Mouse (Mus musculus): ENCODE results near the gene Bud31. TPM values are rescaled to one million over a fixed set of nuclear protein-coding genes. Genes with fewer than 3 reads are reported as not detected.
"Not testable (repeated sequence)": the region's sequence is repeated elsewhere in the genome, so short reads cannot be mapped to it uniquely, and the experiment has no call there.

The Bud31 gene
- polyA plus RNA-seq, 1 experiment from 2014 or later = 186 TPM

GRCm38 (mm10) chr5:145119385-145119784, 20.8 kb upstream of the Bud31 start:
- Histone ChIP-seq H3K4me2 (ENCODE audit: low read length) (no peak overlapping the region), H3K9me3 (replicated peaks; ENCODE audit: low read length) (no peaks in the 10 kb centered on the region), H3K36me3 (ENCODE audit: insufficient read depth, low read length) (peaks cover 13% of the 10 kb centered on the region), H3K27ac (no peak overlapping the region), H3K27me3 (ENCODE audit: insufficient read depth, low read length) (no peaks in the 10 kb centered on the region), H3K4me3 (replicated peaks; ENCODE audit: low read depth, low read length) (no peak overlapping the region), H3K4me1 (replicated peaks; ENCODE audit: insufficient read depth, low read length) (peaks cover 7% of the 10 kb centered on the region), H3K9ac (ENCODE audit: low read depth, low read length) (no peak overlapping the region)
- 98% methylated on average over 2 of the region's 2 CpGs for WGBS
- no peak for DNase-seq (ENCODE audit: low spot score)
- no peak for ATAC-seq (replicated peaks; ENCODE audit: low FRiP score, low read depth)
- peak; percentile 48; the same call in 1 of the 2 replicates for TF ChIP-seq CTCF (IDR thresholded peaks at IDR 0.05; ENCODE audit: low read depth)

- WGBS = 30% methylated on average over 7 of the region's 7 CpGs
- H3K4me2 ChIP-seq (ENCODE audit: low read length) = no peak overlapping the region
- ATAC-seq (replicated peaks; ENCODE audit: low FRiP score, low read depth) = no peak
These were observed 19.2 kb upstream of the Bud31 start for GRCm38 (mm10) chr5:145120921-145121320.

GRCm38 (mm10) chr5:145123396-145123795, 16.8 kb upstream of the Bud31 start:
- WGBS = 91% methylated on average over 19 of the region's 19 CpGs

More at GRCm38 (mm10) chr5:145120921-145121320, 19.2 kb upstream of the Bud31 start:
- Histone ChIP-seq H3K27ac (no peak overlapping the region), H3K4me1 (replicated peaks; ENCODE audit: insufficient read depth, low read length) (peaks cover 7% of the 10 kb centered on the region), H3K9me3 (replicated peaks; ENCODE audit: low read length) (no peaks in the 10 kb centered on the region), H3K36me3 (ENCODE audit: insufficient read depth, low read length) (peaks cover 26% of the 10 kb centered on the region), H3K4me3 (replicated peaks; ENCODE audit: low read depth, low read length) (no peak overlapping the region), H3K9ac (ENCODE audit: low read depth, low read length) (no peak overlapping the region), H3K27me3 (ENCODE audit: insufficient read depth, low read length) (no peaks in the 10 kb centered on the region)
- no peak for TF ChIP-seq CTCF (IDR thresholded peaks at IDR 0.05; ENCODE audit: low read depth)
- peak; percentile 16 for DNase-seq (ENCODE audit: low spot score)

GRCm38 (mm10) chr5:145126580-145126979, 13.6 kb upstream of the Bud31 start:
- DNase-seq (ENCODE audit: low spot score) (no peak), ATAC-seq (replicated peaks; ENCODE audit: low FRiP score, low read depth) (no peak)
- Histone ChIP-seq H3K4me3 (replicated peaks; ENCODE audit: low read depth, low read length) (no peak overlapping the region), H3K4me1 (replicated peaks; ENCODE audit: insufficient read depth, low read length) (no peaks in the 10 kb centered on the region), H3K27ac (no peak overlapping the region), H3K27me3 (ENCODE audit: insufficient read depth, low read length) (no peaks in the 10 kb centered on the region), H3K36me3 (ENCODE audit: insufficient read depth, low read length) (peaks cover 70% of the 10 kb centered on the region), H3K9ac (ENCODE audit: low read depth, low read length) (no peak overlapping the region), H3K9me3 (replicated peaks; ENCODE audit: low read length) (no peaks in the 10 kb centered on the region), H3K4me2 (ENCODE audit: low read length) (no peak overlapping the region)
- WGBS = 91% methylated on average over 9 of the region's 9 CpGs
- TF ChIP-seq CTCF (IDR thresholded peaks at IDR 0.05; ENCODE audit: low read depth) = no peak

More at GRCm38 (mm10) chr5:145123396-145123795, 16.8 kb upstream of the Bud31 start:
- H3K4me1 ChIP-seq (replicated peaks; ENCODE audit: insufficient read depth, low read length) = peaks cover 7% of the 10 kb centered on the region
- H3K36me3 ChIP-seq (ENCODE audit: insufficient read depth, low read length) = peaks cover 44% of the 10 kb centered on the region
- no peak overlapping the region for H3K4me3 ChIP-seq (replicated peaks; ENCODE audit: low read depth, low read length)
- H3K27me3 ChIP-seq (ENCODE audit: insufficient read depth, low read length) = no peaks in the 10 kb centered on the region
- ATAC-seq (replicated peaks; ENCODE audit: low FRiP score, low read depth) = no peak
- TF ChIP-seq CTCF (IDR thresholded peaks at IDR 0.05; ENCODE audit: low read depth) = no peak
- DNase-seq (ENCODE audit: low spot score) = no peak
- no peak overlapping the region for H3K4me2 ChIP-seq (ENCODE audit: low read length)
- no peak overlapping the region for H3K27ac ChIP-seq
- H3K9ac ChIP-seq (ENCODE audit: low read depth, low read length) = no peak overlapping the region
- H3K9me3 ChIP-seq (replicated peaks; ENCODE audit: low read length) = no peaks in the 10 kb centered on the region

GRCm38 (mm10) chr5:145129124-145129523, 11.0 kb upstream of the Bud31 start:
- peaks cover 83% of the 10 kb centered on the region for H3K36me3 ChIP-seq (ENCODE audit: insufficient read depth, low read length)
- H3K9me3 ChIP-seq (replicated peaks; ENCODE audit: low read length) = no peaks in the 10 kb centered on the region
- H3K4me1 ChIP-seq (replicated peaks; ENCODE audit: insufficient read depth, low read length) = no peaks in the 10 kb centered on the region
- H3K9ac ChIP-seq (ENCODE audit: low read depth, low read length) = no peak overlapping the region
- DNase-seq (ENCODE audit: low spot score) = no peak
- no peak overlapping the region for H3K4me3 ChIP-seq (replicated peaks; ENCODE audit: low read depth, low read length)
- no peaks in the 10 kb centered on the region for H3K27me3 ChIP-seq (ENCODE audit: insufficient read depth, low read length)
- H3K27ac ChIP-seq = no peak overlapping the region
- H3K4me2 ChIP-seq (ENCODE audit: low read length) = no peak overlapping the region
- ATAC-seq (replicated peaks; ENCODE audit: low FRiP score, low read depth) = no peak
- TF ChIP-seq CTCF (IDR thresholded peaks at IDR 0.05; ENCODE audit: low read depth) = no peak
- WGBS = 90% methylated on average over 4 of the region's 4 CpGs

GRCm38 (mm10) chr5:145129773-145130172, 10.4 kb upstream of the Bud31 start:
- WGBS = 66% methylated on average over 4 of the region's 6 CpGs
- not testable (repeated sequence) for H3K4me3 ChIP-seq (replicated peaks; ENCODE audit: low read depth, low read length); H3K9me3 ChIP-seq (replicated peaks; ENCODE audit: low read length); ATAC-seq (replicated peaks; ENCODE audit: low FRiP score, low read depth); H3K27me3 ChIP-seq (ENCODE audit: insufficient read depth, low read length); H3K4me2 ChIP-seq (ENCODE audit: low read length); H3K9ac ChIP-seq (ENCODE audit: low read depth, low read length); H3K4me1 ChIP-seq (replicated peaks; ENCODE audit: insufficient read depth, low read length); DNase-seq (ENCODE audit: low spot score); H3K27ac ChIP-seq
- H3K36me3 ChIP-seq (ENCODE audit: insufficient read depth, low read length) = peaks cover 83% of the 10 kb centered on the region

- Histone ChIP-seq H3K27me3 (ENCODE audit: insufficient read depth, low read length) (no peaks in the 10 kb centered on the region), H3K9ac (ENCODE audit: low read depth, low read length) (no peak overlapping the region), H3K4me2 (ENCODE audit: low read length) (no peak overlapping the region), H3K36me3 (ENCODE audit: insufficient read depth, low read length) (peaks cover 83% of the 10 kb centered on the region), H3K4me1 (replicated peaks; ENCODE audit: insufficient read depth, low read length) (no peaks in the 10 kb centered on the region), H3K27ac (no peak overlapping the region), H3K4me3 (replicated peaks; ENCODE audit: low read depth, low read length) (no peak overlapping the region), H3K9me3 (replicated peaks; ENCODE audit: low read length) (no peaks in the 10 kb centered on the region)
- ATAC-seq (replicated peaks; ENCODE audit: low FRiP score, low read depth) (no peak), DNase-seq (ENCODE audit: low spot score) (no peak)
- WGBS = 74% methylated on average over 11 of the region's 11 CpGs
- TF ChIP-seq CTCF (IDR thresholded peaks at IDR 0.05; ENCODE audit: low read depth) = no peak
These were observed 10.0 kb upstream of the Bud31 start for GRCm38 (mm10) chr5:145130191-145130590.

Data from kidney, postnatal 0 days (tissue).